Mouse (Mus musculus): ENCODE measurements around the gene Gm21818.
"Not testable (repeated sequence)": the region's sequence is repeated elsewhere in the genome, so short reads cannot be mapped to it uniquely, and the experiment has no call there.

Gm21818 gene

GRCm38 (mm10) chr13:120172133-120172532 lies at the start of gene Gm21818:
Gene Gm21818 (plus strand): TSS chr13:120172433.
- DNase-seq (ENCODE audit: low read depth, low spot score) = not testable (repeated sequence)

GRCm38 (mm10) chr13:120139946-120140345 lies 32.3 kb upstream of the Gm21818 start, which contains the start of gene Gm20767:
Gene Gm20767 (plus strand): TSS chr13:120140246.
- not testable (repeated sequence) for DNase-seq (ENCODE audit: low read depth, low spot score)

GRCm38 (mm10) chr13:120142348-120142747 lies 29.9 kb upstream of the Gm21818 start:
- DNase-seq (ENCODE audit: low read depth, low spot score) = not testable (repeated sequence)

- not testable (repeated sequence) for DNase-seq (ENCODE audit: low read depth, low spot score)
These were observed 22.4 kb upstream of the Gm21818 start for GRCm38 (mm10) chr13:120149660-120150407.

GRCm38 (mm10) chr13:120150589-120150988 lies 21.6 kb upstream of the Gm21818 start:
- DNase-seq (ENCODE audit: low read depth, low spot score) = not testable (repeated sequence)

- DNase-seq (ENCODE audit: low read depth, low spot score) = not testable (repeated sequence)
These were observed 3.9 kb upstream of the Gm21818 start for GRCm38 (mm10) chr13:120168301-120168700.

- not testable (repeated sequence) for DNase-seq (ENCODE audit: low read depth, low spot score)
These were observed 24.1 kb downstream of the Gm21818 start for GRCm38 (mm10) chr13:120196189-120196821.

GRCm38 (mm10) chr13:120215847-120216246 lies 43.6 kb downstream of the Gm21818 start, which contains the start of gene Gm21762:
Gene Gm21762 (minus strand): TSS chr13:120215947.
- not testable (repeated sequence) for DNase-seq (ENCODE audit: low read depth, low spot score)

- not testable (repeated sequence) for DNase-seq (ENCODE audit: low read depth, low spot score)
These were observed 48.7 kb downstream of the Gm21818 start for GRCm38 (mm10) chr13:120220922-120221321.

- not testable (repeated sequence) for DNase-seq (ENCODE audit: low read depth, low spot score)
These were observed 50.9 kb downstream of the Gm21818 start for GRCm38 (mm10) chr13:120223012-120223659.
